Mouse (Mus musculus): ENCODE results near the gene Gskip.

- TF ChIP-seq SRF (IDR thresholded peaks at IDR 0.05; ENCODE audit: control insufficient read depth, insufficient read length, low read depth) (no peak), USF1 (IDR thresholded peaks at IDR 0.05; ENCODE audit: low read depth) (no peak), TCF12 (IDR thresholded peaks at IDR 0.05; ENCODE audit: insufficient read depth, poor library complexity, severe bottlenecking) (no peak), REST (IDR thresholded peaks at IDR 0.05; ENCODE audit: insufficient read depth, insufficient read length) (no peak), E2F4 (IDR thresholded peaks at IDR 0.05; ENCODE audit: insufficient read depth) (no peak)
Observed at GRCm38 (mm10) chr12:105730851-105731460, 46.3 kb downstream of the Gskip start.

Measured in myocyte (in vitro differentiated cells).